Mouse (Mus musculus): ENCODE measurements around the gene Gm5072. TPM values are rescaled to one million over a fixed set of nuclear protein-coding genes. Genes with fewer than 3 reads are reported as not detected.

The Gm5072 gene
- total RNA-seq (2023) = not detected

GRCm38 (mm10) chrX:91392200-91392599 is at the start of gene Gm5072:
TSS of gene Gm5072 (plus strand) at chrX:91392500.

Other genes starting within 250 kb of the Gm5072 start
- not detected for gene Mageb2, start 60.8 kb upstream of the Gm5072 start, total RNA-seq (2023)
- not detected for gene Gm8914, start 87.6 kb downstream of the Gm5072 start, total RNA-seq (2023)
- gene 1700084M14Rik, start 183.4 kb downstream of the Gm5072 start, total RNA-seq (2023) = not detected
- not detected for gene Gm14781, start 239.7 kb downstream of the Gm5072 start, total RNA-seq (2023)

Measured in neutrophil, adult 59 days (primary cell).